Comparison of ENCODE assay signal across 8 mouse cellular contexts in genomic region chr13:3609780-3610117, GRCm38 (mm10). TPM values are rescaled to one million over a fixed set of nuclear protein-coding genes. Genes with fewer than 3 reads are reported as not detected.
A peak's percentile ranks its signal among the peaks of the same experiment; 100 is the strongest.
DNase-seq lines count a peak whose midpoint lies in the region; ATAC-seq and TF ChIP-seq lines count a peak whose summit lies in the region.

No protein-coding gene starts in this region.

- TF ChIP-seq EP300 in MEL (IDR thresholded peaks at IDR 0.05; ENCODE audit: low read depth in 1 of 2, low read length in 2 of 2) = no peak

- no peaks in the 10 kb centered on the region for H3K27me3 ChIP-seq in heart, embryonic 10.5 days (ENCODE audit: insufficient read depth, poor library complexity, severe bottlenecking)
- no peaks in the 10 kb centered on the region for H3K27me3 ChIP-seq in MEL (ENCODE audit: control insufficient read depth in 1 of 2, insufficient read depth in 2 of 2, low read length in 2 of 2)
- no peaks in the 10 kb centered on the region for H3K27me3 ChIP-seq in hindbrain, embryonic 11.5 days (ENCODE audit: control insufficient read depth, insufficient read depth, low read length)

- H3K9me3 ChIP-seq in heart, embryonic 10.5 days = no peaks in the 10 kb centered on the region
- H3K9me3 ChIP-seq in MEL (replicated peaks; ENCODE audit: insufficient read depth, low read length) = no peaks in the 10 kb centered on the region
- no peaks in the 10 kb centered on the region for H3K9me3 ChIP-seq in hindbrain, embryonic 11.5 days (ENCODE audit: control insufficient read depth, low read length)

- TF ChIP-seq POLR2A in MEL (IDR thresholded peaks at IDR 0.05; ENCODE audit: control insufficient read depth in 1 of 2, insufficient read depth in 1 of 2, low read depth in 1 of 2, low read length in 2 of 2, poor library complexity in 1 of 2) = no peak

- intact Hi-C loops in heart, postnatal 10 days (cut with DNase I) = loop anchor here (2.0 kb wide), 2 partner anchors 25 to 71 kb away; partner anchors contain the start of genes Asb13 and Gdi2

- TF ChIP-seq RAD21 in MEL (IDR thresholded peaks at IDR 0.05; ENCODE audit: low read depth, low read length) = no peak

- peak overlapping the region; percentile 94 for H3K9ac ChIP-seq in MEL (ENCODE audit: control insufficient read depth, low read depth, low read length, poor library complexity, severe bottlenecking)
- peak overlapping the region; percentile 75 for H3K9ac ChIP-seq in hindbrain, embryonic 11.5 days (ENCODE audit: low read depth, low read length)

- H3K79me2 ChIP-seq in MEL (ENCODE audit: control insufficient read depth, insufficient read depth, low read length, poor library complexity) = peaks cover 35% of the 10 kb centered on the region

- peak overlapping the region; percentile 96; the same call in 1 of the 2 replicates for H3K27ac ChIP-seq in heart, embryonic 10.5 days
- no peak overlapping the region for H3K27ac ChIP-seq in MEL (ENCODE audit: control insufficient read depth, low read depth, low read length)
- no peak overlapping the region for H3K27ac ChIP-seq in hindbrain, embryonic 11.5 days (ENCODE audit: low read depth, low read length)

- no peak for DNase-seq in heart, embryonic 10.5 days (ENCODE audit: low spot score)
- DNase-seq in heart, postnatal 10 days = no peak
- DNase-seq in MEL (ENCODE audit: low read depth, low spot score) = no peak
- no peak for DNase-seq in hindbrain, embryonic 11.5 days (ENCODE audit: low spot score)
- no peak for DNase-seq in frontal cortex, postnatal 25 days (ENCODE audit: low spot score in 2 of 2)
- DNase-seq in left cerebral cortex, adult 18-20 months (ENCODE audit: low spot score in 2 of 2) = no peak
- no peak for DNase-seq in cerebellum, postnatal 25 days

- TF ChIP-seq CTCF in MEL (IDR thresholded peaks at IDR 0.05 in 2 of 3, conservative IDR thresholded peaks at IDR 0.05 in 1 of 3; ENCODE audit: control insufficient read depth in 1 of 3, insufficient read depth in 1 of 3, low read depth in 2 of 3, low read length in 3 of 3, poor library complexity in 1 of 3, severe bottlenecking in 1 of 3) = no peak

- H3K4me2 ChIP-seq in hindbrain, embryonic 11.5 days (replicated peaks; ENCODE audit: low read depth, low read length) = peak overlapping the region; percentile 54

- H3K4me3 ChIP-seq in heart, embryonic 10.5 days = peak overlapping the region; percentile 99
- H3K4me3 ChIP-seq in MEL (ENCODE audit: control insufficient read depth in 1 of 2, insufficient read depth in 1 of 2, low read depth in 2 of 2, low read length in 2 of 2) = peak overlapping the region; percentile 78 to 83
- peak overlapping the region; percentile 72 for H3K4me3 ChIP-seq in hindbrain, embryonic 11.5 days (ENCODE audit: low read depth, low read length)

- H3K4me1 ChIP-seq in heart, embryonic 10.5 days = no peaks in the 10 kb centered on the region
- H3K4me1 ChIP-seq in MEL (ENCODE audit: control insufficient read depth in 1 of 2, insufficient read depth in 2 of 2, low read length in 2 of 2) = peaks cover 0 to 5% of the 10 kb centered on the region in 2 experiments; a peak in 2 of 4 replicates
- no peaks in the 10 kb centered on the region for H3K4me1 ChIP-seq in hindbrain, embryonic 11.5 days (replicated peaks; ENCODE audit: control insufficient read depth, insufficient read depth, low read length)

- WGBS in heart, embryonic 10.5 days = 19% methylated on average over 8 of the region's 8 CpGs
- 29% methylated on average over 8 of the region's 8 CpGs for WGBS in hindbrain, embryonic 11.5 days

- no peak for ATAC-seq in hindbrain, embryonic 11.5 days (ENCODE audit: low FRiP score)
- ATAC-seq in megakaryocyte-erythroid progenitor cell, adult 5-6 weeks (replicated peaks; ENCODE audit: low FRiP score, low TSS enrichment, poor library complexity, severe bottlenecking) = peak; percentile 21; the same call in 1 of the 2 replicates

- no peaks in the 10 kb centered on the region for H3K36me3 ChIP-seq in heart, embryonic 10.5 days
- H3K36me3 ChIP-seq in MEL (ENCODE audit: control insufficient read depth in 1 of 2, insufficient read depth in 2 of 2, low read length in 2 of 2) = peaks cover 8 to 24% of the 10 kb centered on the region in 2 experiments
- no peaks in the 10 kb centered on the region for H3K36me3 ChIP-seq in hindbrain, embryonic 11.5 days (ENCODE audit: control insufficient read depth, insufficient read depth, low read length)

TF ChIP-seq in MEL, 35 proteins besides CTCF, POLR2A, EP300 and RAD21:
- TF ChIP-seq KAT2A (conservative IDR thresholded peaks at IDR 0.05; ENCODE audit: low read depth, low read length) (no peak), HCFC1 (IDR thresholded peaks at IDR 0.05; ENCODE audit: low read depth, low read length) (no peak), CHD2 (IDR thresholded peaks at IDR 0.05; ENCODE audit: low read length) (no peak), ZC3H11A (IDR thresholded peaks at IDR 0.05; ENCODE audit: low read depth, low read length) (no peak), TBP (IDR thresholded peaks at IDR 0.05; ENCODE audit: low read depth, low read length) (no peak), ZMIZ1 (IDR thresholded peaks at IDR 0.05; ENCODE audit: low read depth, low read length) (no peak), SIN3A (IDR thresholded peaks at IDR 0.05; ENCODE audit: low read length) (no peak), MAX (IDR thresholded peaks at IDR 0.05; ENCODE audit: low read length) (no peak), USF2 (IDR thresholded peaks at IDR 0.05; ENCODE audit: borderline replicate concordance in 1 of 2, insufficient read depth in 1 of 2, low read depth in 1 of 2, low read length in 2 of 2) (no peak), MAFK (IDR thresholded peaks at IDR 0.05; ENCODE audit: borderline replicate concordance, low read depth, low read length) (no peak)

RNA-seq across cellular contexts. Expression of gene Fam208b, which starts 1.2 kb away (rescaled TPM):
- 13.5 and 15.9 TPM in 2 replicates for polyA plus RNA-seq in heart, embryonic 10.5 days (2016; fragmentation: Nextera tagmentation; extraction: Ambion mirVana)
- 10 to 100 TPM; 16.4 to 17.9 TPM for total RNA-seq in heart, postnatal 10 days (2021)
- 18.8 and 23.5 TPM in 2 replicates for total RNA-seq in MEL (2012; rRNA removed)
- polyA plus RNA-seq in MEL (2012; ENCODE audit: insufficient read depth in 1 of 2, insufficient read length in 2 of 2, low read depth in 1 of 2, low replicate concordance in 2 of 2, missing spikeins in 1 of 2) = 100 to 1,000 TPM in 1 of 2 experiments, 10 to 100 TPM in 1; 28.3 to 183 TPM
- 21.1 and 37.2 TPM in 2 replicates for polyA plus RNA-seq in hindbrain, embryonic 11.5 days (2014; fragmentation: Nextera tagmentation; extraction: Ambion mirVana)
- total RNA-seq in megakaryocyte-erythroid progenitor cell, adult 5-6 weeks (2014; fragmentation: Nextera tagmentation) = 66.5 and 85.9 TPM in 2 replicates
- 45.8 TPM in 2 replicates for total RNA-seq in megakaryocyte-erythroid progenitor cell, adult 5-6 weeks (2017)
- 10 to 100 TPM; 24.3 to 29.0 TPM for total RNA-seq in left cerebral cortex, adult 18-20 months (2021)

RNA-seq across cellular contexts. Expression of gene Asb13, which starts 24.1 kb away (rescaled TPM):
- polyA plus RNA-seq in heart, embryonic 10.5 days (2016; fragmentation: Nextera tagmentation; extraction: Ambion mirVana) = 6.8 and 9.4 TPM in 2 replicates
- 1 to 10 TPM; 6.7 to 8.2 TPM for total RNA-seq in heart, postnatal 10 days (2021)
- 1.7 and 2.6 TPM in 2 replicates for total RNA-seq in MEL (2012; rRNA removed)
- polyA plus RNA-seq in MEL (2012; ENCODE audit: insufficient read depth in 1 of 2, insufficient read length in 2 of 2, low read depth in 1 of 2, low replicate concordance in 2 of 2, missing spikeins in 1 of 2) = 1 to 10 TPM in 1 of 2 experiments, not detected in 1; 6.0 TPM
- polyA plus RNA-seq in hindbrain, embryonic 11.5 days (2014; fragmentation: Nextera tagmentation; extraction: Ambion mirVana) = 7.8 and 13.2 TPM in 2 replicates
- 5.4 and 9.9 TPM in 2 replicates for total RNA-seq in megakaryocyte-erythroid progenitor cell, adult 5-6 weeks (2014; fragmentation: Nextera tagmentation)
- total RNA-seq in megakaryocyte-erythroid progenitor cell, adult 5-6 weeks (2017) = 7.3 and 7.7 TPM in 2 replicates
- total RNA-seq in left cerebral cortex, adult 18-20 months (2021) = 10 to 100 TPM; 47.9 to 49.8 TPM

Comparison
In these comparisons a context has a peak if more than half of its experiments do, and no peak if none do; other contexts are left out.
1. RNA of gene Asb13, which starts 24.1 kb away (total RNA-seq): 47.9 to 49.8 TPM in left cerebral cortex, adult 18-20 months; 5.4 to 9.9 TPM in megakaryocyte-erythroid progenitor cell, adult 5-6 weeks, 6.7 to 8.2 TPM in heart, postnatal 10 days and 1.7 to 2.6 TPM in MEL; every median in the first group is over 4 times any median in the second.
2. Peak in every context shown above with its lines, with median percentiles within 50 percentile points of each other: H3K4me3 ChIP-seq.